Mouse (Mus musculus): ENCODE data around the gene Slc2a12. TPM values are rescaled to one million over a fixed set of nuclear protein-coding genes. Genes with fewer than 3 reads are reported as not detected.

Slc2a12 gene
- polyA plus RNA-seq, 1 experiment from 2014 or later: 3.2 TPM

GRCm38 (mm10) chr10:22618842-22619241, 26.0 kb upstream of the Slc2a12 start:
- Histone ChIP-seq H3K4me3 (ENCODE audit: low read depth, low read length) (no peak overlapping the region), H3K9ac (ENCODE audit: low read length) (no peak overlapping the region), H3K36me3 (ENCODE audit: control insufficient read depth, insufficient read depth, low read length) (no peaks in the 10 kb centered on the region; the same call in 1 of the 2 replicates), H3K4me1 (ENCODE audit: control insufficient read depth, insufficient read depth, low read length) (peaks cover 5% of the 10 kb centered on the region; the same call in 1 of the 2 replicates), H3K4me2 (no peak overlapping the region), H3K27ac (ENCODE audit: low read depth, low read length) (no peak overlapping the region), H3K27me3 (ENCODE audit: control insufficient read depth, insufficient read depth, low read length) (no peaks in the 10 kb centered on the region), H3K9me3 (ENCODE audit: control insufficient read depth, low read length) (peaks cover 2% of the 10 kb centered on the region; the same call in 1 of the 2 replicates)
- 66% methylated on average over 2 of the region's 2 CpGs for WGBS
- no peak for ATAC-seq (ENCODE audit: low FRiP score)
- DNase-seq (ENCODE audit: low spot score, missing footprints): no peak

- Histone ChIP-seq H3K4me3 (ENCODE audit: low read depth, low read length) (no peak overlapping the region), H3K9ac (ENCODE audit: low read length) (no peak overlapping the region), H3K9me3 (ENCODE audit: control insufficient read depth, low read length) (no peaks in the 10 kb centered on the region), H3K4me1 (ENCODE audit: control insufficient read depth, insufficient read depth, low read length) (no peaks in the 10 kb centered on the region), H3K27me3 (ENCODE audit: control insufficient read depth, insufficient read depth, low read length) (no peaks in the 10 kb centered on the region), H3K27ac (ENCODE audit: low read depth, low read length) (no peak overlapping the region), H3K4me2 (no peak overlapping the region), H3K36me3 (ENCODE audit: control insufficient read depth, insufficient read depth, low read length) (no peaks in the 10 kb centered on the region)
- DNase-seq (ENCODE audit: low spot score, missing footprints) (no peak), ATAC-seq (ENCODE audit: low FRiP score) (no peak)
- 89% methylated on average over 1 of the region's 1 CpGs for WGBS
These were observed 16.0 kb upstream of the Slc2a12 start for GRCm38 (mm10) chr10:22628832-22629231.

GRCm38 (mm10) chr10:22631103-22631502, 13.7 kb upstream of the Slc2a12 start:
- H3K9me3 ChIP-seq (ENCODE audit: control insufficient read depth, low read length): no peaks in the 10 kb centered on the region
- ATAC-seq (ENCODE audit: low FRiP score): no peak
- no peaks in the 10 kb centered on the region for H3K27me3 ChIP-seq (ENCODE audit: control insufficient read depth, insufficient read depth, low read length)
- no peak overlapping the region for H3K4me2 ChIP-seq
- H3K4me3 ChIP-seq (ENCODE audit: low read depth, low read length): no peak overlapping the region
- no peaks in the 10 kb centered on the region for H3K36me3 ChIP-seq (ENCODE audit: control insufficient read depth, insufficient read depth, low read length)
- no peaks in the 10 kb centered on the region for H3K4me1 ChIP-seq (ENCODE audit: control insufficient read depth, insufficient read depth, low read length)
- WGBS: 76% methylated on average over 4 of the region's 4 CpGs
- no peak for DNase-seq (ENCODE audit: low spot score, missing footprints)
- no peak overlapping the region for H3K9ac ChIP-seq (ENCODE audit: low read length)
- no peak overlapping the region for H3K27ac ChIP-seq (ENCODE audit: low read depth, low read length)

GRCm38 (mm10) chr10:22631528-22631927, 13.3 kb upstream of the Slc2a12 start:
- ATAC-seq (ENCODE audit: low FRiP score) (no peak), DNase-seq (ENCODE audit: low spot score, missing footprints) (no peak)
- no peak overlapping the region for H3K4me3 ChIP-seq (ENCODE audit: low read depth, low read length)
- no peaks in the 10 kb centered on the region for H3K4me1 ChIP-seq (ENCODE audit: control insufficient read depth, insufficient read depth, low read length)
- H3K27me3 ChIP-seq (ENCODE audit: control insufficient read depth, insufficient read depth, low read length): no peaks in the 10 kb centered on the region
- no peak overlapping the region for H3K4me2 ChIP-seq
- WGBS: 91% methylated on average over 7 of the region's 7 CpGs
- no peaks in the 10 kb centered on the region for H3K9me3 ChIP-seq (ENCODE audit: control insufficient read depth, low read length)
- no peak overlapping the region for H3K27ac ChIP-seq (ENCODE audit: low read depth, low read length)
- no peaks in the 10 kb centered on the region for H3K36me3 ChIP-seq (ENCODE audit: control insufficient read depth, insufficient read depth, low read length)
- no peak overlapping the region for H3K9ac ChIP-seq (ENCODE audit: low read length)

- H3K4me1 ChIP-seq (ENCODE audit: control insufficient read depth, insufficient read depth, low read length): no peaks in the 10 kb centered on the region
- no peak for ATAC-seq (ENCODE audit: low FRiP score)
- no peak overlapping the region for H3K4me2 ChIP-seq
- DNase-seq (ENCODE audit: low spot score, missing footprints): no peak
- no peak overlapping the region for H3K4me3 ChIP-seq (ENCODE audit: low read depth, low read length)
- 80% methylated on average over 4 of the region's 4 CpGs for WGBS
- no peak overlapping the region for H3K27ac ChIP-seq (ENCODE audit: low read depth, low read length)
- no peaks in the 10 kb centered on the region for H3K27me3 ChIP-seq (ENCODE audit: control insufficient read depth, insufficient read depth, low read length)
- no peaks in the 10 kb centered on the region for H3K36me3 ChIP-seq (ENCODE audit: control insufficient read depth, insufficient read depth, low read length)
- H3K9me3 ChIP-seq (ENCODE audit: control insufficient read depth, low read length): no peaks in the 10 kb centered on the region
- H3K9ac ChIP-seq (ENCODE audit: low read length): no peak overlapping the region
These were observed 12.9 kb upstream of the Slc2a12 start for GRCm38 (mm10) chr10:22631956-22632355.

- H3K27ac ChIP-seq (ENCODE audit: low read depth, low read length): no peak overlapping the region
- no peaks in the 10 kb centered on the region for H3K36me3 ChIP-seq (ENCODE audit: control insufficient read depth, insufficient read depth, low read length)
- 38% methylated on average over 6 of the region's 6 CpGs for WGBS
- no peak overlapping the region for H3K9ac ChIP-seq (ENCODE audit: low read length)
- no peaks in the 10 kb centered on the region for H3K4me1 ChIP-seq (ENCODE audit: control insufficient read depth, insufficient read depth, low read length)
- H3K27me3 ChIP-seq (ENCODE audit: control insufficient read depth, insufficient read depth, low read length): no peaks in the 10 kb centered on the region
- DNase-seq (ENCODE audit: low spot score, missing footprints): no peak
- H3K9me3 ChIP-seq (ENCODE audit: control insufficient read depth, low read length): no peaks in the 10 kb centered on the region
- no peak overlapping the region for H3K4me3 ChIP-seq (ENCODE audit: low read depth, low read length)
- no peak overlapping the region for H3K4me2 ChIP-seq
- peak; percentile 73 for ATAC-seq (ENCODE audit: low FRiP score)
These were observed 11.2 kb upstream of the Slc2a12 start for GRCm38 (mm10) chr10:22633406-22634306.

GRCm38 (mm10) chr10:22637241-22637640, 7.6 kb upstream of the Slc2a12 start:
- Histone ChIP-seq H3K9me3 (ENCODE audit: control insufficient read depth, low read length) (no peaks in the 10 kb centered on the region), H3K4me1 (ENCODE audit: control insufficient read depth, insufficient read depth, low read length) (no peaks in the 10 kb centered on the region), H3K9ac (ENCODE audit: low read length) (no peak overlapping the region), H3K4me2 (no peak overlapping the region), H3K36me3 (ENCODE audit: control insufficient read depth, insufficient read depth, low read length) (no peaks in the 10 kb centered on the region), H3K27me3 (ENCODE audit: control insufficient read depth, insufficient read depth, low read length) (no peaks in the 10 kb centered on the region), H3K27ac (ENCODE audit: low read depth, low read length) (no peak overlapping the region), H3K4me3 (ENCODE audit: low read depth, low read length) (no peak overlapping the region)
- no peak for DNase-seq (ENCODE audit: low spot score, missing footprints)
- no peak for ATAC-seq (ENCODE audit: low FRiP score)
- 44% methylated on average over 3 of the region's 3 CpGs for WGBS

- WGBS: 60% methylated on average over 9 of the region's 9 CpGs
- Histone ChIP-seq H3K4me1 (ENCODE audit: control insufficient read depth, insufficient read depth, low read length) (no peaks in the 10 kb centered on the region; the same call in 1 of the 2 replicates), H3K9ac (ENCODE audit: low read length) (no peak overlapping the region), H3K4me2 (peak overlapping the region; percentile 63; the same call in 1 of the 2 replicates), H3K27me3 (ENCODE audit: control insufficient read depth, insufficient read depth, low read length) (no peaks in the 10 kb centered on the region), H3K9me3 (ENCODE audit: control insufficient read depth, low read length) (peaks cover 2% of the 10 kb centered on the region; the same call in 1 of the 2 replicates), H3K27ac (ENCODE audit: low read depth, low read length) (no peak overlapping the region), H3K4me3 (ENCODE audit: low read depth, low read length) (no peak overlapping the region), H3K36me3 (ENCODE audit: control insufficient read depth, insufficient read depth, low read length) (no peaks in the 10 kb centered on the region)
- ATAC-seq (ENCODE audit: low FRiP score) (no peak; the same call in 1 of the 2 replicates), DNase-seq (ENCODE audit: low spot score, missing footprints) (no peak)
These were observed 640 bp upstream of the Slc2a12 start for GRCm38 (mm10) chr10:22644171-22644570.

- Histone ChIP-seq H3K4me3 (ENCODE audit: low read depth, low read length) (no peak overlapping the region), H3K27ac (ENCODE audit: low read depth, low read length) (no peak overlapping the region), H3K27me3 (ENCODE audit: control insufficient read depth, insufficient read depth, low read length) (no peaks in the 10 kb centered on the region), H3K36me3 (ENCODE audit: control insufficient read depth, insufficient read depth, low read length) (no peaks in the 10 kb centered on the region), H3K9me3 (ENCODE audit: control insufficient read depth, low read length) (peaks cover 2% of the 10 kb centered on the region; the same call in 1 of the 2 replicates), H3K9ac (ENCODE audit: low read length) (no peak overlapping the region), H3K4me2 (no peak overlapping the region), H3K4me1 (ENCODE audit: control insufficient read depth, insufficient read depth, low read length) (no peaks in the 10 kb centered on the region; the same call in 1 of the 2 replicates)
- DNase-seq (ENCODE audit: low spot score, missing footprints): no peak
- no peak for ATAC-seq (ENCODE audit: low FRiP score)
- 89% methylated on average over 4 of the region's 4 CpGs for WGBS
These were observed 3.9 kb downstream of the Slc2a12 start for GRCm38 (mm10) chr10:22648702-22649101.

Data from midbrain, embryonic 11.5 days (tissue).